In genomic region chr6:54088168-54088567, GRCm38 (mm10) we compare ENCODE assay signal across 23 mouse cellular contexts. TPM values are rescaled to one million over a fixed set of nuclear protein-coding genes. Genes with fewer than 3 reads are reported as not detected.
A peak's percentile ranks its signal among the peaks of the same experiment; 100 is the strongest.
DNase-seq lines count a peak whose midpoint lies in the region; ATAC-seq and TF ChIP-seq lines count a peak whose summit lies in the region.
"Had no signal": no experiment of that assay in that cellular context is flagged by ENCODE, and none has a peak within 500 bp of the region (broad histone marks: within the 10 kb centered on the region; RNA-seq: fewer than 3 reads in every experiment).

No protein-coding gene starts in this region.

- H3K4me1 ChIP-seq in CH12.LX (ENCODE audit: control insufficient read depth in 1 of 2, insufficient read depth in 2 of 2) = 0 out of 4 replicates have a peak, but pooled peaks cover 0 to 2% of the 10 kb centered on the region in 2 experiments
- peaks cover 5% of the 10 kb centered on the region; the same call in 1 of the 2 replicates for H3K4me1 ChIP-seq in midbrain, embryonic 11.5 days (ENCODE audit: control insufficient read depth, insufficient read depth, low read length)
- H3K4me1 ChIP-seq: forebrain, embryonic 15.5 days; limb, embryonic 13.5 days; liver, embryonic 13.5 days had no signal

- no peak for TF ChIP-seq RAD21 in CH12.LX (IDR thresholded peaks at IDR 0.05; ENCODE audit: low read depth, low read length)

- no peak for TF ChIP-seq POLR2A in CH12.LX (IDR thresholded peaks at IDR 0.05; ENCODE audit: low read depth, low read length)

- no peak for TF ChIP-seq CTCF in left cerebral cortex, adult 2 months (IDR thresholded peaks at IDR 0.05)
- no peak for TF ChIP-seq CTCF in CH12.LX (conservative IDR thresholded peaks at IDR 0.05 in 1 of 2, IDR thresholded peaks at IDR 0.05 in 1 of 2; ENCODE audit: low read depth in 2 of 2, low read length in 2 of 2)

- H3K9ac ChIP-seq in CH12.LX (ENCODE audit: insufficient read depth, low read depth) = no peak overlapping the region
- H3K9ac ChIP-seq in midbrain, embryonic 11.5 days (ENCODE audit: low read length) = no peak overlapping the region
- H3K9ac ChIP-seq: embryonic facial prominence, embryonic 13.5 days; forebrain, embryonic 15.5 days; limb, embryonic 13.5 days; liver, embryonic 13.5 days; lung, embryonic 15.5 days had no signal

- H3K79me2 ChIP-seq in CH12.LX (replicated peaks; ENCODE audit: control insufficient read depth, extremely low read depth, insufficient read depth, poor library complexity, severe bottlenecking) = no peaks in the 10 kb centered on the region

- DNase-seq in frontal cortex, postnatal 14 days (ENCODE audit: low spot score in 2 of 2) = no peak
- DNase-seq in left cerebral cortex, adult 2 months (ENCODE audit: extremely low spot score in 1 of 2, low spot score in 2 of 2) = no peak
- no peak for DNase-seq in left cerebral cortex, postnatal 14 days (ENCODE audit: low spot score in 2 of 2)
- peak; percentile 24 for DNase-seq in CH12.LX (ENCODE audit: extremely low read depth)
- DNase-seq in naive thymus-derived CD4-positive, alpha-beta T cell, adult 2 months (ENCODE audit: low read depth) = peak; percentile 66
- DNase-seq in left cerebral cortex, postnatal 25 days (ENCODE audit: low spot score in 2 of 2) = no peak
- DNase-seq in midbrain, embryonic 11.5 days (ENCODE audit: low spot score, missing footprints) = no peak
- DNase-seq: adrenal gland, postnatal 14 days; cerebellum, adult 9-11 months; kidney, adult 8-10 months; kidney, postnatal 4 days; layer of hippocampus, adult 9-11 months; liver, embryonic 13.5 days; midbrain, embryonic 14.5 days; right cerebral cortex, postnatal 4 days; thymus, postnatal 25 days had no signal

- in situ Hi-C loops in CH12.LX (cut with MboI; ENCODE audit: low pct_ligation_motif_present, low pct_unique_long_range_greater_than_20kb, low sequenced_read_pairs) = no loop called here

- no peaks in the 10 kb centered on the region for H3K36me3 ChIP-seq in CH12.LX (replicated peaks in 1 of 2; ENCODE audit: control insufficient read depth in 1 of 2, insufficient read depth in 1 of 2, low read length in 1 of 2)
- no peaks in the 10 kb centered on the region for H3K36me3 ChIP-seq in midbrain, embryonic 11.5 days (ENCODE audit: control insufficient read depth, insufficient read depth, low read length)
- H3K36me3 ChIP-seq: embryonic facial prominence, embryonic 13.5 days; forebrain, embryonic 15.5 days; hindbrain, embryonic 10.5 days; limb, embryonic 13.5 days; liver, embryonic 13.5 days; lung, embryonic 15.5 days had no signal

- dilution Hi-C loops in CH12.LX (cut with MboI; ENCODE audit: extremely low pct_ligation_motif_present, extremely low pct_unique_long_range_greater_than_20kb, low sequenced_read_pairs) = no loop called here

- no peak for TF ChIP-seq EP300 in CH12.LX (IDR thresholded peaks at IDR 0.05; ENCODE audit: low read length)

- H3K9me3 ChIP-seq in CH12.LX (replicated peaks; ENCODE audit: low read length) = no peaks in the 10 kb centered on the region
- H3K9me3 ChIP-seq in midbrain, embryonic 11.5 days (ENCODE audit: control insufficient read depth, low read length) = no peaks in the 10 kb centered on the region
- H3K9me3 ChIP-seq: embryonic facial prominence, embryonic 13.5 days; forebrain, embryonic 15.5 days; hindbrain, embryonic 10.5 days; limb, embryonic 13.5 days; liver, embryonic 13.5 days; lung, embryonic 15.5 days had no signal

- peak overlapping the region; percentile 80 for H3K4me2 ChIP-seq in CH12.LX (ENCODE audit: insufficient read depth, low read depth, poor library complexity, severe bottlenecking)
- no peak overlapping the region for H3K4me2 ChIP-seq in midbrain, embryonic 11.5 days
- H3K4me2 ChIP-seq: embryonic facial prominence, embryonic 13.5 days; forebrain, embryonic 15.5 days; limb, embryonic 13.5 days; liver, embryonic 13.5 days; lung, embryonic 15.5 days had no signal

- H3K27me3 ChIP-seq in CH12.LX (replicated peaks) = peaks cover 2% of the 10 kb centered on the region
- no peaks in the 10 kb centered on the region for H3K27me3 ChIP-seq in midbrain, embryonic 11.5 days (ENCODE audit: control insufficient read depth, insufficient read depth, low read length)
- H3K27me3 ChIP-seq: embryonic facial prominence, embryonic 13.5 days; forebrain, embryonic 15.5 days; limb, embryonic 13.5 days; liver, embryonic 13.5 days; lung, embryonic 15.5 days; Patski had no signal

- H3K4me3 ChIP-seq in left cerebral cortex, adult 2 months = peak overlapping the region; percentile 7; the same call in 1 of the 2 replicates
- peak overlapping the region in 1 of 3 experiments; percentile 8 for H3K4me3 ChIP-seq in CH12.LX (replicated peaks in 1 of 3; ENCODE audit: low read depth in 2 of 3, low read length in 2 of 3, poor library complexity in 1 of 3)
- H3K4me3 ChIP-seq in midbrain, embryonic 11.5 days (ENCODE audit: low read depth, low read length) = no peak overlapping the region
- H3K4me3 ChIP-seq: embryonic facial prominence, embryonic 13.5 days; forebrain, embryonic 15.5 days; hindbrain, embryonic 10.5 days; limb, embryonic 13.5 days; liver, embryonic 13.5 days; lung, embryonic 15.5 days had no signal

- WGBS in midbrain, embryonic 11.5 days = 89% methylated on average over 4 of the region's 4 CpGs

- intact Hi-C loops in left cerebral cortex, adult 2 months (cut with DNase I) = no loop called here
- intact Hi-C loops in left cerebral cortex, postnatal 14 days (cut with DNase I) = no loop called here
- intact Hi-C loops in left cerebral cortex, postnatal 25 days (cut with DNase I) = no loop called here

- peak; percentile 64 for ATAC-seq in frontal cortex, adult (ENCODE audit: low TSS enrichment)
- no peak for ATAC-seq in midbrain, embryonic 11.5 days (ENCODE audit: low FRiP score)
- ATAC-seq: forebrain, embryonic 15.5 days; Patski had no signal

- H3K27ac ChIP-seq in left cerebral cortex, adult 2 months = no peak overlapping the region
- no peak overlapping the region for H3K27ac ChIP-seq in CH12.LX (ENCODE audit: insufficient read depth, low read depth)
- no peak overlapping the region for H3K27ac ChIP-seq in midbrain, embryonic 11.5 days (ENCODE audit: low read depth, low read length)
- H3K27ac ChIP-seq: embryonic facial prominence, embryonic 13.5 days; forebrain, embryonic 15.5 days; hindbrain, embryonic 10.5 days; limb, embryonic 13.5 days; liver, embryonic 13.5 days; lung, embryonic 15.5 days had no signal

TF ChIP-seq in CH12.LX, 34 proteins besides CTCF, POLR2A, EP300 and RAD21:
- TF ChIP-seq ZNF384 (IDR thresholded peaks at IDR 0.05; ENCODE audit: low read depth, low read length) (peak; percentile 61), PAX5 (IDR thresholded peaks at IDR 0.05; ENCODE audit: low read length) (no peak)
TF ChIP-seq in CH12.LX: peak in this region for 1.

RNA-seq across cellular contexts. Expression of gene Chn2, which starts 48.8 kb away (rescaled TPM):
- total RNA-seq in left cerebral cortex, adult 2 months (2021) = 10 to 100 TPM; 38.9 to 42.0 TPM
- 10 to 100 TPM; 45.0 to 51.2 TPM for total RNA-seq in left cerebral cortex, postnatal 14 days (2021)
- total RNA-seq in CH12.LX (2012; rRNA removed) (not detected in 2 replicates), CH12.LX (2014; rRNA removed) (not detected in 2 replicates)
- polyA plus RNA-seq in CH12.LX (2012; ENCODE audit: insufficient read length, low read depth) = not detected in 2 replicates
- total RNA-seq in left cerebral cortex, postnatal 25 days (2021) = 10 to 100 TPM; 38.8 to 42.7 TPM
- 23.2 and 26.0 TPM in 2 replicates for polyA plus RNA-seq in midbrain, embryonic 11.5 days (2014; fragmentation: Nextera tagmentation; extraction: Ambion mirVana)

Comparison
In these comparisons a context has a peak if more than half of its experiments do, and no peak if none do; other contexts are left out.
1. DNase-seq: peak in CH12.LX (single experiment) and naive thymus-derived CD4-positive, alpha-beta T cell, adult 2 months (single experiment); none in frontal cortex, postnatal 14 days (0 of 2), left cerebral cortex, adult 2 months (0 of 2), left cerebral cortex, postnatal 14 days (0 of 2), left cerebral cortex, postnatal 25 days (0 of 2) and midbrain, embryonic 11.5 days (single experiment).
2. RNA of gene Chn2, which starts 48.8 kb away (total RNA-seq): 45.0 to 51.2 TPM in left cerebral cortex, postnatal 14 days, 38.8 to 42.7 TPM in left cerebral cortex, postnatal 25 days and 38.9 to 42.0 TPM in left cerebral cortex, adult 2 months; not detected in CH12.LX; every median in the first group is over 10 times any median in the second.